Mouse (Mus musculus): ENCODE results near the gene Cript.

DNA sequence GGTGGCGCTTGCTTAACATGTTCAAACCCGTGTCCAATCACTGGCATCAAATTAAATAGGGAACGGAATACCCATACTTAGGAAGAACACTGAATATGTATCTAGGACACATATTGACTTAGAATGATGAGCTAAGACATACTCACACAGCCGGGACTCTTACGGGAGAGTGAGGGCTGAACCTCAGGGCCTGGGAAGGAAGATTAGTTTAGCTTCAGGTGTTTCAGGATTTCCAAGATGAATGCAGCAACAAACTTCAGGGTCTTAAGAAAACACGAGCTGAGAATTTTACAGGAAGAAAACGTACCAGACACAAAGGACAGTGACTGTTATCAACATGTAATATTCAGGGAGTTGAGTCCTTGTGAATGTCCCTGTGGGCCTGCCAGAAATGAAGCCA is 55.4 kb downstream of the Cript start:
- TF ChIP-seq ZNF384 (IDR thresholded peaks at IDR 0.05; ENCODE audit: low read depth, low read length), result no peak
- TF ChIP-seq ZC3H11A (IDR thresholded peaks at IDR 0.05; ENCODE audit: borderline replicate concordance, low read depth, low read length), result no peak
- no peak for TF ChIP-seq CHD2 (IDR thresholded peaks at IDR 0.05; ENCODE audit: low read depth, low read length)
- no peak for TF ChIP-seq HCFC1 (IDR thresholded peaks at IDR 0.05; ENCODE audit: borderline replicate concordance, insufficient read depth, low read length)

Data from ES-E14 (cell line).